In genomic region chr7:77771711-77772449, GRCm38 (mm10) we compare ENCODE assay signal across 9 mouse cellular contexts.
DNase-seq lines count a peak whose midpoint lies in the region; ATAC-seq and TF ChIP-seq lines count a peak whose summit lies in the region.
"Had no signal": no experiment of that assay in that cellular context is flagged by ENCODE, and none has a peak within 500 bp of the region (broad histone marks: within the 10 kb centered on the region; RNA-seq: fewer than 3 reads in every experiment).

No protein-coding gene starts in this region.

- H3K9me3 ChIP-seq in lung, embryonic 14.5 days (ENCODE audit: low read depth, low read length) = no peaks in the 10 kb centered on the region
- H3K9me3 ChIP-seq in forebrain, embryonic 12.5 days = no peaks in the 10 kb centered on the region

- H3K36me3 ChIP-seq in lung, embryonic 14.5 days (ENCODE audit: insufficient read depth) = no peaks in the 10 kb centered on the region
- H3K36me3 ChIP-seq in forebrain, embryonic 12.5 days (replicated peaks) = no peaks in the 10 kb centered on the region
- no peaks in the 10 kb centered on the region for H3K36me3 ChIP-seq in kidney, adult 2 months (ENCODE audit: control insufficient read depth, insufficient read depth, low read length)

- H3K27me3 ChIP-seq in lung, embryonic 14.5 days (ENCODE audit: insufficient read depth, low read length) = no peaks in the 10 kb centered on the region
- no peaks in the 10 kb centered on the region for H3K27me3 ChIP-seq in forebrain, embryonic 12.5 days
- no peaks in the 10 kb centered on the region for H3K27me3 ChIP-seq in kidney, adult 2 months (replicated peaks; ENCODE audit: control insufficient read depth, insufficient read depth, low read length)

- no peak overlapping the region for H3K4me2 ChIP-seq in lung, embryonic 14.5 days
- H3K4me2 ChIP-seq in forebrain, embryonic 12.5 days = peak overlapping the region; percentile 35

- no peak for TF ChIP-seq POLR2A in lung, adult 2 months (IDR thresholded peaks at IDR 0.05; ENCODE audit: borderline replicate concordance, extremely low read depth, low read depth, low read length)
- no peak for TF ChIP-seq POLR2A in kidney, adult 2 months (IDR thresholded peaks at IDR 0.05; ENCODE audit: low read depth, low read length)

- intact Hi-C loops in left cerebral cortex, postnatal 10 days (cut with DNase I) = no loop called here
- intact Hi-C loops in gastrocnemius, postnatal 36 days (cut with DNase I) = loop anchor here (10.0 kb wide), 1 partner anchor 87 kb away; no protein-coding TSS in a partner anchor

- H3K9ac ChIP-seq in lung, embryonic 14.5 days = no peak overlapping the region
- no peak overlapping the region for H3K9ac ChIP-seq in forebrain, embryonic 12.5 days

- TF ChIP-seq CTCF in lung, embryonic 14.5 days (IDR thresholded peaks at IDR 0.05; ENCODE audit: low read depth) = no peak
- TF ChIP-seq CTCF in lung, adult 2 months (IDR thresholded peaks at IDR 0.05; ENCODE audit: insufficient read depth, low read length) = no peak
- no peak for TF ChIP-seq CTCF in kidney, adult 2 months (conservative IDR thresholded peaks at IDR 0.05; ENCODE audit: insufficient read depth, insufficient read length, low read depth, low read length)

- 54% methylated on average over 11 of the region's 11 CpGs for WGBS in lung, embryonic 14.5 days
- 60% methylated on average over 11 of the region's 11 CpGs for WGBS in lung, adult 2 months
- 53% methylated on average over 11 of the region's 11 CpGs for WGBS in forebrain, embryonic 12.5 days
- 59% methylated on average over 11 of the region's 11 CpGs for WGBS in kidney, adult 2 months

- DNase-seq in lung, embryonic 14.5 days = peak; percentile 18
- no peak for DNase-seq in lung, adult 2 months
- peak; percentile 33 for DNase-seq in kidney, adult 2 months
- peak; percentile 40 to 45 for DNase-seq in left cerebral cortex, postnatal 10 days (ENCODE audit: extremely low spot score in 1 of 2, low spot score in 2 of 2)
- peak; percentile 69 to 85 for DNase-seq in right cerebral cortex, postnatal 10 days (ENCODE audit: low spot score in 2 of 2)
- DNase-seq in gastrocnemius, postnatal 36 days = no peak
- no peak for DNase-seq in cerebellum, adult 11 months

- H3K27ac ChIP-seq in lung, embryonic 14.5 days (ENCODE audit: low read depth) = no peak overlapping the region
- no peak overlapping the region for H3K27ac ChIP-seq in forebrain, embryonic 12.5 days
- H3K27ac ChIP-seq in kidney, adult 2 months (ENCODE audit: insufficient read depth, low read depth, low read length) = no peak overlapping the region
- H3K27ac ChIP-seq: heart, adult 2 months had no signal

- H3K4me1 ChIP-seq in lung, embryonic 14.5 days (ENCODE audit: insufficient read depth) = no peaks in the 10 kb centered on the region
- H3K4me1 ChIP-seq in lung, adult 2 months (ENCODE audit: control insufficient read depth, insufficient read depth, low read length) = no peaks in the 10 kb centered on the region
- peaks cover 10% of the 10 kb centered on the region for H3K4me1 ChIP-seq in forebrain, embryonic 12.5 days
- H3K4me1 ChIP-seq in kidney, adult 2 months (ENCODE audit: control insufficient read depth, insufficient read depth, low read length) = no peaks in the 10 kb centered on the region

- no peak overlapping the region for H3K4me3 ChIP-seq in lung, embryonic 14.5 days (ENCODE audit: low read depth, low read length)
- H3K4me3 ChIP-seq in lung, adult 2 months (replicated peaks; ENCODE audit: extremely low read depth, low read depth, low read length) = no peak overlapping the region
- no peak overlapping the region for H3K4me3 ChIP-seq in forebrain, embryonic 12.5 days (replicated peaks)
- no peak overlapping the region for H3K4me3 ChIP-seq in kidney, adult 2 months (ENCODE audit: insufficient read depth, low read depth, low read length)
- H3K4me3 ChIP-seq: heart, adult 2 months had no signal

- ATAC-seq in lung, embryonic 14.5 days (ENCODE audit: insufficient read depth) = no peak
- ATAC-seq in forebrain, embryonic 12.5 days (ENCODE audit: low FRiP score) = peak; percentile 94

Comparison
In these comparisons a context has a peak if more than half of its experiments do, and no peak if none do; other contexts are left out.
1. DNase-seq: peak in lung, embryonic 14.5 days (single experiment), kidney, adult 2 months (single experiment), left cerebral cortex, postnatal 10 days (2 of 2) and right cerebral cortex, postnatal 10 days (2 of 2); none in lung, adult 2 months (single experiment), gastrocnemius, postnatal 36 days (0 of 2) and cerebellum, adult 11 months (single experiment).